Mouse (Mus musculus) large intestine, adult 2 months (tissue): ENCODE measurements at regions not wholly inside any gene's neighbourhood (a gene's known extent, or its start where the extent isn't known, plus 50 kb on each side); places are given as distances from the start of the nearest gene placed in this dataset.
"Not testable (repeated sequence)": the region's sequence is repeated elsewhere in the genome, so short reads cannot be mapped to it uniquely, and the experiment has no call there.

ENCODE experiments used
- DNase-seq: peaks from one replicate; pipeline ENCODE4 v3.0.0-alpha.2; 2012; ENCODE audit warnings: low read depth, low spot score
- WGBS: fragments of 180-500 bp; shearing (Covaris S2); methylation state at CpG from one replicate; pipeline ENCODE4 v1.1.7; 2018; 5-methylcytosine and 5-hydroxymethylcytosine counted together

GRCm38 (mm10) chr3:133661303-133661702 is 116.4 kb upstream of the Tet2 start:
- no peak for DNase-seq
- WGBS = 64% methylated on average over 3 of the region's 3 CpGs

- WGBS = 63% methylated on average over 3 of the region's 3 CpGs
- DNase-seq = no peak
These were observed 120.0 kb upstream of the Tet2 start for GRCm38 (mm10) chr3:133664914-133665313.

GRCm38 (mm10) chr3:133665425-133666317 is 120.7 kb upstream of the Tet2 start:
- 86% methylated on average over 6 of the region's 6 CpGs for WGBS
- no peak for DNase-seq

GRCm38 (mm10) chr3:133672742-133673447 is 128.0 kb upstream of the Tet2 start:
- WGBS = 68% methylated on average over 10 of the region's 10 CpGs
- DNase-seq = no peak

GRCm38 (mm10) chr3:133677892-133678291 is 133.0 kb upstream of the Tet2 start:
- WGBS = 82% methylated on average over 1 of the region's 1 CpGs
- no peak for DNase-seq

GRCm38 (mm10) chr3:133679891-133680290 is 135.0 kb upstream of the Tet2 start:
- DNase-seq = no peak
- 89% methylated on average over 1 of the region's 1 CpGs for WGBS

- DNase-seq = no peak
- 77% methylated on average over 2 of the region's 2 CpGs for WGBS
These were observed 135.4 kb upstream of the Tet2 start for GRCm38 (mm10) chr3:133680343-133680742.

- no peak for DNase-seq
- WGBS = 69% methylated on average over 3 of the region's 3 CpGs
These were observed 135.9 kb upstream of the Tet2 start for GRCm38 (mm10) chr3:133680805-133681204.

- WGBS = 89% methylated on average over 5 of the region's 5 CpGs
- no peak for DNase-seq
These were observed 139.3 kb upstream of the Tet2 start for GRCm38 (mm10) chr3:133684196-133684743.

- WGBS = 85% methylated on average over 3 of the region's 3 CpGs
- DNase-seq = no peak
These were observed 139.8 kb upstream of the Tet2 start for GRCm38 (mm10) chr3:133684747-133685146.

- no peak for DNase-seq
- 48% methylated on average over 3 of the region's 3 CpGs for WGBS
These were observed 140.5 kb upstream of the Tet2 start for GRCm38 (mm10) chr3:133685393-133685792.

GRCm38 (mm10) chr3:133694057-133694456 is 149.1 kb upstream of the Tet2 start:
- DNase-seq = no peak
- WGBS = 41% methylated on average over 4 of the region's 4 CpGs

GRCm38 (mm10) chr3:133696122-133696521 is 151.2 kb upstream of the Tet2 start:
- 79% methylated on average over 3 of the region's 3 CpGs for WGBS

GRCm38 (mm10) chr3:133704849-133705248 is 159.9 kb upstream of the Tet2 start:
- DNase-seq = not testable (repeated sequence)

More at GRCm38 (mm10) chr3:133696122-133696521, 151.2 kb upstream of the Tet2 start:
- DNase-seq = no peak

- 48% methylated on average over 1 of the region's 1 CpGs for WGBS
- no peak for DNase-seq
These were observed 166.6 kb upstream of the Tet2 start for GRCm38 (mm10) chr3:133711518-133711917.

GRCm38 (mm10) chr3:133722550-133723290 is 177.8 kb upstream of the Tet2 start:
- DNase-seq = no peak
- 62% methylated on average over 3 of the region's 3 CpGs for WGBS

- WGBS = 79% methylated on average over 6 of the region's 6 CpGs
- no peak for DNase-seq
These were observed 181.9 kb upstream of the Tet2 start for GRCm38 (mm10) chr3:133726831-133727230.

- 36% methylated on average over 1 of the region's 1 CpGs for WGBS
- DNase-seq = no peak
These were observed 190.7 kb upstream of the Tet2 start for GRCm38 (mm10) chr3:133735603-133736002.

- 96% methylated on average over 2 of the region's 2 CpGs for WGBS
- DNase-seq = no peak
These were observed 194.0 kb upstream of the Tet2 start for GRCm38 (mm10) chr3:133738936-133739335.

GRCm38 (mm10) chr3:133744552-133745118 is 199.7 kb upstream of the Tet2 start:
- DNase-seq = no peak
- 72% methylated on average over 4 of the region's 4 CpGs for WGBS
